Mouse (Mus musculus) cerebral cortex, adult 2 months (tissue): Measurements from ENCODE around the gene Nr1i3.

Experiments
- WGBS: fragments of 180-500 bp; shearing (Covaris S2); methylation state at CpG from one replicate; pipeline ENCODE4 v1.1.7; 2018; 5-methylcytosine and 5-hydroxymethylcytosine counted together

Nr1i3 gene

GRCm38 (mm10) chr1:171213801-171214496 lies at the start of gene Nr1i3:
Nr1i3 (plus strand) TSS chr1:171213970.
- WGBS, result 77% methylated on average over 10 of the region's 10 CpGs

DNA sequence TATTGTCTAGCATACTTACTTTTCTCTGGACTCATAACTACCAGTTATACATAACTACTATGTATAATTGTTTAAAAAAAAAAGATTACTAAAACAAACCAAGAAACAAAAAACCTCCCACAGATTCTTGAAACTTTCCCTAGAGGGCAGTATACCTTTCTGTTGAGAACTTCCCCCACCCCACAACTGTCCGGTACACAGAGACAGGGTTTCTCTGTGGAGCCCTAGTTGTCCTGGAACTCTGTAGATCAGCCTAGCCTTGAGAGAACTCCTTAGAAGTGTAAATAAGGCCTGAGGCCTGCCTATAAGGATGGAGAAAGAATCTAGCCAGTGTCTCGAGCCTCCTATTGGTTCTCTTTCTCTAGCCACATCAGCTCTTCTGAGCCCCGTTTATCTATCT lies 49.5 kb upstream of the Nr1i3 start:
- 49% methylated on average over 3 of the region's 3 CpGs for whole genome bisulfite sequencing

DNA sequence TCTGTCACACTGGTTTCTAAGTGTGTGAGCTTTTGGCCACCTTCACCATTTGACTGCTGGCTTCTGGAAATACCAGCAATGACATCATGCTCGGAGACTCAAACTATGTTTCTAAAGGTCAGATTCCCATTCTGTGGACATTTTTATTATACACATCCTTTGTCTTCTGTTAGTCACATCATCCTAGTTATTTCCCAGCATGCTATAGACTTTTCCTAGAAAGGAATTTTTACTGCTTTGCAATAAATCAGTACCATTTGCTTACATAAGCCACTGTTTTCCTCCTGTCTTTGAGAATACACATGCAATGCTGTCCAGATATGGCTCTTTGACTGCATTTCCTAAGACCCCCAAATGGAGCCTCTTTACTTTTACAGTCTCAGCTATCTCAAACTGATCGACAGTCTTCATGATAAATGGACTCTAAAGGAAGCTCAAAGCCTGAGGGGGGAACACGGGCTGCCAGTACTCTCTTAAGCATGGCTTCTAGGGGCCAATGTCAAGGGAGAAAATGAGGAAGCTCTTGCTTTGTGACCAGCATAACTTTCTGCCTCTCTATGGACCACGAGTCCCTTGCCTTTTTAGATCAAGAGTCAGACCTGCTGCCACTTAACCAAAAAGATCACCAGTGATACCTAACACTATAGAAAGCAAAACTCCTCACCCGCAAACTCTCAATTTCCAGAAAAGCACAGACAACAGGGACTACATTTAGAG lies 48.0 kb upstream of the Nr1i3 start:
- 84% methylated on average over 5 of the region's 5 CpGs for WGBS

DNA sequence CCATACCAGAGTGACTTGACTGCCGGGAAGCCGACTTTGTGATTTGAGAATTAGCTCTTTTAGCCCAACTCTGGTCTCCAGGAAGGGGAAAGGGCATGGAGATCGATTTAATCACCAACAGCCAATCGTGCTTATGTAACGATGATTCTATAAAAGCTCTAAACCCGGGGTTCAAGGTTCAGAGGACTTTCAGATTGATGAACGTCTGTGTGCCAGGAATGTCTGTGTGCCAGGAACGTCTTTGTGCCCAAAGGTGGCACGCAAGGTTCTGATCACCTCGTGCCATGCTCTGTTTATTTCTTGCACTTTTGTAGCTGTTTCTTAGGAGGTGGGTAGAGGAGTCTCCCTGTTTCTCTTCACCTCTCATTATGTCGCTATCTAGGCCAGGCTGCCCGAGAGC lies 44.9 kb upstream of the Nr1i3 start:
- WGBS, result 88% methylated on average over 12 of the region's 12 CpGs

DNA sequence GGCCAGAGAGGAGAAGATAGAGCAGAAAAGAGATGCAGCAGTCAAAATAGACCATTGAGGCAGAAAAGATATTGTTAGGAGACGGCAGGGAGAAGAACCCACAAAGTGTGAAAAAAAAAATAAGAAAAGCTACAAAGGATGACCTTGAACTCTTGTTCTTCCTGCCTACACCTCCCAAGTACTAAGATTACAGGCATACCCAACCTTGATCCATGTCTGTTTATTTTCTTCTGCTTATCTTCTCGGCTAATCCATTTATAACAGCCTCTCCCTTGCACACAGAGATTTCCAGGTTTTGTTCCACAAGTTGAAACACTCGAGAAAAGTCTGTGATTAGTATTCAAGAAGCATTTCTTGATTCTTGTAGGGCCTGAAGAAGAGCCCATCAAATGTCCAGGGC lies 43.9 kb upstream of the Nr1i3 start:
- WGBS, result 72% methylated on average over 3 of the region's 3 CpGs

- WGBS, result 34% methylated on average over 3 of the region's 3 CpGs
These were observed 42.6 kb upstream of the Nr1i3 start for GRCm38 (mm10) chr1:171171138-171171537.

DNA sequence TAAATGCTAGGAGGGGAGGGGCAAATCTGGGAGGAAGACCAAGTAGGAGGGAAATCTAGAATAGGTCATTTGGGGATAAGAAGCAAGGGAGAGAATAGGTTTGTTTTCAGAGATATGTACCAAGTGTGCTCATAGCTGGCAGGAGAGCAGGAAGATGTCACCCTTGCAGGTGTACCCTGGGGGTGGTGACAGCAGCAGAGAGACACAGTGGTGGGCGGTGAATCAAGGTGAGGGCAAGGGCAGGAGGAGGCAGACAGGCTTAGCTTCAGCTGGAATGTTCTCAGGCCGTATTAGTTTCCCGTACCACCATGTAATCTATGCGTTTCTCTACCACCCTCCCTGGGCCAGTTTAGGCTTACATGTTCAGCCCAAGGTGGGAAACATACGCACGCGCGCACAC lies 41.0 kb upstream of the Nr1i3 start:
- WGBS, result 91% methylated on average over 8 of the region's 8 CpGs

- WGBS, result 68% methylated on average over 5 of the region's 5 CpGs
These were observed 34.1 kb upstream of the Nr1i3 start for GRCm38 (mm10) chr1:171179487-171180171.

- 80% methylated on average over 3 of the region's 3 CpGs for WGBS
These were observed 30.7 kb upstream of the Nr1i3 start for GRCm38 (mm10) chr1:171183025-171183424.

- WGBS, result 46% methylated on average over 3 of the region's 3 CpGs
These were observed 30.1 kb upstream of the Nr1i3 start for GRCm38 (mm10) chr1:171183620-171184019.

DNA sequence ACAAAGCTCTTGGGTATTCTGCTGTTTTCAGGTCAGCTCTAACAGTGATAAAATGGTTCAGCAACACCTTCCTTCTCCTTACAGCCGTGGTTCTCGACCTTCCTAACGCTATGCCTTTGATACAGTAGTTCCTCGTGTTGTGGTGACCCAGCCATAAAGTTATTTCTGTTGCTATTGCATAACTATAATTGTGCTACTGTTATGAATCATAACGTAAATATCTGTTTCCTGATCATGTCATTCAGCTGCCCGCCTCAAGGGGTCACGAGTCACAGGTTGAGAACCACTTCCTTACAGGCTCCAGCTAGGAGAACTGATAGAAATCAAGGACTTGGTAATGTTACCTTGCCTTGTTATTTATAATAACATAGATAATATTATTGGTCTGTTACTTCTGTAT lies 29.5 kb upstream of the Nr1i3 start:
- 75% methylated on average over 7 of the region's 7 CpGs for WGBS

DNA sequence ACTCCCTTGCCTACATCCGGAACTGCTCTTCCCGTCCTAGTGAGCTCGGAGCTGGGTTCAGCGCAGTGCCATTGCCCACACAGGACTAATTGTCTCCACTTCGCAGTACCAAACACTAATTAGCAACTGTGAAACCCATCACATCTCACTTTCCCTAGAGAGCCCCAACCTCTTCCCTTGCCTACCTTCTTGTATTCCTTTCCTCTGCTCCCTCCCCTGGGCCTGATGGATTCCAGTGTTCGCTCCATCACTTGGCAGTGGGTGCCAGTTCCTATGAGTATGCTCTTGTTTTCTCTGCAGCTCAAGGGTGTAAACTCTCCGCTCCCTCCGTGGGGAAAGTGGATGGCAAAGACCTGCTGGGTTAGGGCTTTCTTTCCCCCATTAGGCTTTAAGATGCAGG lies 28.1 kb upstream of the Nr1i3 start:
- WGBS, result 55% methylated on average over 8 of the region's 8 CpGs

DNA sequence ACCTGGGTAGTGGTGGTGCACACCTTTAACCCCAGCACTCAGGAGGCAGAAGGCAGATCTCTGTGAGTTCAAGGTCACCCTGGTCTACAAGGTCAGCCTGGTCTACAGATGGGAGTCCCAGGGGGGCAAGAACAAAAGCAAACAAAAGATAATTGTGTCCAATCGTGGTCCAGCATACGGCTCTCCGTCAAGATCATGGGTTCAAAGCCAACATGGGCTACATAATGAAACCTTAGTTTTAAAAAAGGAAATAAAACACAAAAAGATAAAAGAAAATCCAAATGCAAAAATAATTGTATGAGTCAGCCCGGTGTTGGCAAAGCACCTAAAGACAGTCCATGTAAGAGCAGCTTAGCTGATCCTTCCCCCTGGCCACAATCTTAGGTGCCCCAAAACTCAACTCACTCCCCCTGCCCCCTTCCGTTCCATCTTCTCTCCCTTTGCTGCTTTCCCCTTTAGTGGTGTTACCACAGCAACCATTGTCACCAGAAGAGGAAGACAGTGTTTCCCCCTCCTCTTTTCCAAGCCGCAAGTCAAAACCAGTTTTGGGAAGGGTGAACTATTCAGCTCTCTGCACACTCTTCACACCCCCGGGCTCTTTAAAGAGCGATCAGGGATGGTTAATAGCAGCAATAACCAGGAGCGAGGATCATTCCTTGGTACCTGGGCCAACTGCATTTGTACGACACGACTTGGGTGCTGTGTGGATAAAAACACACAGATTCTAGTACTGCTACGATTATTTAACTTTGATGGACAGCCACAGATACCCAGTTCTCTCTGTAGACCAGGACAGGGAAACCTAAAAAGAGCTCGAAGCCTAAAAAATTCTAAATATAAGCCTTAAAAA lies 25.7 kb upstream of the Nr1i3 start:
- 42% methylated on average over 13 of the region's 13 CpGs for WGBS

DNA sequence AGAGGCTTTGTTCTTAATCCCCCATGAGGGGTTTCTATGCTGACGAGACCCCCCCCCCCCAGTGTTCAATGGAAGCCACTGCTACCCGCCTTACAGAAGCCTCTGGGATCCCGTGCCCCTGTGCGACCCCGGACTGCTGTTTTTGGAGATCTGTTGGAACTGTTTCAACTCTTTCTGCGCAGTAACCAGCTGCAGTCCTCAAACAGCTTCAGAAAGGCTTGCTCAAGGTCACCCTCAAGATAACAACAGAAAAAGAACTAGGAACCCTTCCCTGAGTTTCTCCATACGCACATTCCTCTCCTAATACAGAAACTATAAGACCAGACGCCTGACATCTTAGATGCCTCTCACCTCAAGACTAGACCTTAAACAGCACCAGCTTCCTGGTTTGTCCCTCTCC lies 24.7 kb upstream of the Nr1i3 start:
- 25% methylated on average over 8 of the region's 8 CpGs for WGBS

GRCm38 (mm10) chr1:171189476-171190114 lies 24.2 kb upstream of the Nr1i3 start:
- 61% methylated on average over 14 of the region's 14 CpGs for WGBS

DNA sequence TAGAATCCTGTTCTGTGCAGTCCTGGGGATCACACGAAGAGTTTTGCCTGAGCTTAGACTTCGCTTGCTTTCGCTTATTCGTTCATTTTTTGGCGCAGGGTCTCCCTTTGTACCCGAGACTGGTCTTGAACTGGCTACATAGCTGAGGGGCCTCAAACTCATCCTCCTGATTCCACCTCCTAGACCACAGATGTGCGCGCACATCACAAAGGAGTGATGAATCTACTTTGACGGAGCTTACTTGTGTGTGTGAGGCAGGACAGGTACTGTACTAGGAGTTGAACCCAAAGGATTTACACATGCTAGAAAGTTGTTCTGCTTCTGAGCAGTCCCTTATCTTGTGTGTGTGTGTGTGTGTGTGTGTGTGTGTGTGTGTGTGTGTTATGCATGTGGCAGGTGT lies 22.9 kb upstream of the Nr1i3 start:
- WGBS, result 96% methylated on average over 9 of the region's 9 CpGs

- WGBS, result 61% methylated on average over 10 of the region's 10 CpGs
These were observed 21.5 kb upstream of the Nr1i3 start for GRCm38 (mm10) chr1:171192283-171192682.

DNA sequence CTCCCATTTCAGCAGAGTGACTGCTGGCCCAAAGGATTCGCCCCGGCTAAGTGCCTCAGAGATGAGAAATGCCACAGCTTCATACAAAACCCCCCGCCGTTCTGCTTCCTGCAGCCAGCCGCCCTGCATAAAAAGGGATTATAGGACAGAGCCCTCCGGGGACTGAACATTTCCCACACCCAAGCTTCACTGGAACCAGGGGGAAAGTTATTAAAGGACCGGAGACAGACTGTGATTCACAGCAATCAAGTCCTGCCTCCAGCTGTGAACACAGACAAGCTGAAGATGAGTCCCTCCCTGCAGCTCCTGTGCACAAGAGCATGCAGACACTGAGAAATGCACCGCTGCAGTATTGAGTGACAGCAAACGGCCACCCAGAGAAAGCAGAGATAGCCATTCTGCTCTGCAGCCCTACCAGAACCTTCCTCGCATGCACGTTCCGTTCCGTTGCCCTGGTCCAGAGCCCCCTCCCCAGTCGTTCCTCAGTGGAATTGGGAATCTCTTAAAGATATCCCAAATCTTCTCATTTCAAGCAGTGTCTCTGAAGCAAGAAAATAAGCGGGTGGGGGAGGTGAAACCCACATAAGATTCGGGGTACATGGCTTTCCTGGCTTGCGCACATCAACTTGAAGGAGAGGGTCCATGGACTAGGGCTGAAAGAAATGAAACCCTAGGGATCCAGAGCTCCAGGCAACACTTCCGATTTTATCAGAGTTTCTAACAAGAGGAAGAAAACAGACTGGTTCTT lies 20.5 kb upstream of the Nr1i3 start:
- 9% methylated on average over 18 of the region's 18 CpGs for WGBS

- 63% methylated on average over 11 of the region's 11 CpGs for WGBS
These were observed 19.6 kb upstream of the Nr1i3 start for GRCm38 (mm10) chr1:171193911-171194830.
